Mouse (Mus musculus): ENCODE measurements around the gene Enpp3. TPM values are rescaled to one million over a fixed set of nuclear protein-coding genes. Genes with fewer than 3 reads are reported as not detected.

Gene Enpp3
- polyA plus RNA-seq, 1 experiment from 2014 or later = 3.4 TPM

- H3K36me3 ChIP-seq (ENCODE audit: control insufficient read depth, insufficient read depth, low read length) = no peaks in the 10 kb centered on the region
- H3K4me2 ChIP-seq (ENCODE audit: low read length) = no peak overlapping the region
- ATAC-seq = no peak
- no peak overlapping the region for H3K9ac ChIP-seq (ENCODE audit: low read depth, low read length)
- WGBS = 92% methylated on average over 3 of the region's 3 CpGs
- no peaks in the 10 kb centered on the region for H3K27me3 ChIP-seq (ENCODE audit: control insufficient read depth, insufficient read depth, low read depth, low read length)
- no peak overlapping the region for H3K27ac ChIP-seq (ENCODE audit: low read length)
- H3K4me3 ChIP-seq (ENCODE audit: low read depth, low read length) = no peak overlapping the region
- no peaks in the 10 kb centered on the region for H3K4me1 ChIP-seq (ENCODE audit: control insufficient read depth, insufficient read depth, low read length)
- no peaks in the 10 kb centered on the region for H3K9me3 ChIP-seq (replicated peaks; ENCODE audit: control insufficient read depth, low read length, poor library complexity, severe bottlenecking)
Observed at GRCm38 (mm10) chr10:24783946-24784345, 58.7 kb downstream of the Enpp3 start.

DNA sequence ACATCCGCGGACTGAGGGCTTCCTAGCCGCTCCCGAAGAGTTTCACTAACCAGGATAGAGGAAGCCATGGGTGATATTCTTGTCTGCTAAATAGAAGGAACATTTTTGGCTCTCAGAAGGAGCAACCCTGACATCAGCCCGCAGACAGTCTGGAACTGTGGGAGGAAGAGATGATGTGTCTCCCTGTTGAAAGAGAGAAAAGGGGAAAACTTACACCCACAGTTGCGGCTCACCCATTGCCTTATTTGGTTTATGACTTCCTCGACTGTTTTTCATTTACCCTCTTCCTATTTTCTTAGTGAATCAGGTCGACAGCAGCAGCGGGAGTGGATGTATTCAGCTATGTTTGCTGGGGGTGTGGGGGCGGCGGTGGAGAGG lies 64.0 kb downstream of the Enpp3 start:
- no peak overlapping the region for H3K27ac ChIP-seq (ENCODE audit: low read length)
- WGBS = 86% methylated on average over 11 of the region's 11 CpGs

DNA sequence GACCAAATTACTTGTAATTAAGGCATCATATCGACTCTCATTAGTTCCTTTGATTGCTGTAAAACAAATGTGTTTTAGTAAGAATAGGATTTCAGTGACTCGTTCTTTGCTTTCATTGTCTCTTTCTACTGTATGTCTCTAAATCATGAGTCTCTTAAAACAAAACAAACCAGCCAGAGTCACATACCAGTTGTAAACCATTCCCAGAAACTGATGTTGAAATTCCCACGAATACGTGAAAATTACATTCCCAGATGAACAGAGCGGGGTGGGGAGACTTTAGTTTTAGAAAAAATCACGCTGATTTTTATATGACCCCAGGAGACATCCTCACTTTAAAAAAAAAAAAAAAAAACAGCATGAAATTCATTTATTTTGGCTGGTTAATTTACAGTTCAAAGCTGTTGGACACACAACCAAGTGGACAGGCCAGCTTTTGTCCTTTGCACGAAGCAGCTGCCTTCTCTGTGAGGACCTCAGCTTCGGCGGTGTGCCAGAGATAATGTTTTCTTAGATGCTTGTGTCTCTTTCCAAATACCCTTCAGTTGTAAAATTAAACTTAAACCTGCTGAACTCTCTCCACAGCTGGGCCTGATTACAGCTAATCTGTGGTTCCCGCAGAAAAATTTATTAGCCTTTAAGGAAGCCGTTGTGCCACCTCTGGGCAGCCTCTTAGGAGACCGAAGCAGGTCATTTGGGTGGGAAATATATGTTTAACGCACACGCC lies 64.5 kb downstream of the Enpp3 start:
- Histone ChIP-seq H3K9me3 (replicated peaks; ENCODE audit: control insufficient read depth, low read length, poor library complexity, severe bottlenecking) (no peaks in the 10 kb centered on the region), H3K9ac (ENCODE audit: low read depth, low read length) (no peak overlapping the region), H3K4me2 (ENCODE audit: low read length) (no peak overlapping the region), H3K4me1 (ENCODE audit: control insufficient read depth, insufficient read depth, low read length) (no peaks in the 10 kb centered on the region), H3K36me3 (ENCODE audit: control insufficient read depth, insufficient read depth, low read length) (no peaks in the 10 kb centered on the region), H3K27ac (ENCODE audit: low read length) (no peak overlapping the region), H3K27me3 (ENCODE audit: control insufficient read depth, insufficient read depth, low read depth, low read length) (no peaks in the 10 kb centered on the region), H3K4me3 (ENCODE audit: low read depth, low read length) (no peak overlapping the region)
- ATAC-seq = no peak
- WGBS = 87% methylated on average over 14 of the region's 14 CpGs

More for the DNA sequence above, 64.0 kb downstream of the Enpp3 start:
- ATAC-seq = no peak
- Histone ChIP-seq H3K9me3 (replicated peaks; ENCODE audit: control insufficient read depth, low read length, poor library complexity, severe bottlenecking) (no peaks in the 10 kb centered on the region), H3K4me3 (ENCODE audit: low read depth, low read length) (no peak overlapping the region), H3K4me2 (ENCODE audit: low read length) (no peak overlapping the region), H3K9ac (ENCODE audit: low read depth, low read length) (no peak overlapping the region), H3K4me1 (ENCODE audit: control insufficient read depth, insufficient read depth, low read length) (no peaks in the 10 kb centered on the region), H3K36me3 (ENCODE audit: control insufficient read depth, insufficient read depth, low read length) (no peaks in the 10 kb centered on the region), H3K27me3 (ENCODE audit: control insufficient read depth, insufficient read depth, low read depth, low read length) (no peaks in the 10 kb centered on the region)

DNA sequence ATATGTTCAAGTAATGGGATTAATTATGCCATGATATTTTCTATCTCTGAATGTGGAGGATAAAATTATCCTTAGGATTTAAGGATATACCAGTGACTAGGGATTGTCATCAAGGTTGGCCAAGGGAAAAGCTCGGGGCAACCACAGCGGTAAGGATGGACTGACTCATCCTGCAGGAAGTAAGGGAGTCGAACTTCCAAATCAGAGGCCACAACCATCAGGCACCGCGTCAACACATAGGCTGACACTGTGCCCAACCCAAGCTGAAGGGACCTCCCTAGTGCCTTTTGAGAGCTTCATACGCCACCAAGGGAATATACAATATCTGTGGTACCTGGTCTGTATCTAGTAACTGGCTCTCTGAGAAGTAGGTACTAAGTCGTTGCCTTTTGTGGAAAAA lies 73.1 kb downstream of the Enpp3 start:
- ATAC-seq = no peak
- Histone ChIP-seq H3K27me3 (ENCODE audit: control insufficient read depth, insufficient read depth, low read depth, low read length) (no peaks in the 10 kb centered on the region), H3K9me3 (replicated peaks; ENCODE audit: control insufficient read depth, low read length, poor library complexity, severe bottlenecking) (no peaks in the 10 kb centered on the region), H3K27ac (ENCODE audit: low read length) (no peak overlapping the region), H3K4me2 (ENCODE audit: low read length) (no peak overlapping the region), H3K36me3 (ENCODE audit: control insufficient read depth, insufficient read depth, low read length) (no peaks in the 10 kb centered on the region), H3K4me3 (ENCODE audit: low read depth, low read length) (no peak overlapping the region), H3K4me1 (ENCODE audit: control insufficient read depth, insufficient read depth, low read length) (no peaks in the 10 kb centered on the region; the same call in 1 of the 2 replicates), H3K9ac (ENCODE audit: low read depth, low read length) (no peak overlapping the region)
- 92% methylated on average over 7 of the region's 7 CpGs for WGBS

DNA sequence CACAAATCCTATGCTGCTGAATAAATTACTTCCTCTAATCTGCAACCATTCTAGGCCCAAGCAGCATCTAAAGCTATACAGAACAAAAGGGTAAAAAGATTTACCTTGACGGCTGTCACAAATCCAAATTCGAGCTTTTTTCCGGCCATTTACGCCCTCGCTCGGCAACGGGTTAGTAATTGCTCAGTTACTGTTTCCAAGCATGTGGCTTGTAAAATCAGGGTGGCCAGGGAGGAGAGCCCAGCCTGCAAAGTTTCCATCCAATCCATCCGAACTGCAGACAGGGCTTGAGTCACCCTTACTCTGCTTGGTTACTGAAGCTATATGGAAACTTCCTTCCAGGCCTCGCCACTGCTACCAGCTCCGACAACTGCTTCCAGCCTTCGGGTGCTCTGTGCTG lies 74.9 kb downstream of the Enpp3 start:
- no peaks in the 10 kb centered on the region for H3K9me3 ChIP-seq (replicated peaks; ENCODE audit: control insufficient read depth, low read length, poor library complexity, severe bottlenecking)
- no peak overlapping the region for H3K27ac ChIP-seq (ENCODE audit: low read length)
- WGBS = 37% methylated on average over 11 of the region's 11 CpGs

GRCm38 (mm10) chr10:24766061-24766460 lies 76.6 kb downstream of the Enpp3 start:
- H3K9ac ChIP-seq (ENCODE audit: low read depth, low read length) = no peak overlapping the region
- H3K27ac ChIP-seq (ENCODE audit: low read length) = 0 out of 2 replicates have a peak overlapping the region, but pooled peaks have one; percentile 20
- WGBS = 65% methylated on average over 1 of the region's 1 CpGs
- H3K4me3 ChIP-seq (ENCODE audit: low read depth, low read length) = no peak overlapping the region
- no peak for ATAC-seq
- H3K9me3 ChIP-seq (replicated peaks; ENCODE audit: control insufficient read depth, low read length, poor library complexity, severe bottlenecking) = no peaks in the 10 kb centered on the region
- H3K4me2 ChIP-seq (ENCODE audit: low read length) = no peak overlapping the region
- H3K36me3 ChIP-seq (ENCODE audit: control insufficient read depth, insufficient read depth, low read length) = no peaks in the 10 kb centered on the region
- H3K27me3 ChIP-seq (ENCODE audit: control insufficient read depth, insufficient read depth, low read depth, low read length) = no peaks in the 10 kb centered on the region
- H3K4me1 ChIP-seq (ENCODE audit: control insufficient read depth, insufficient read depth, low read length) = no peaks in the 10 kb centered on the region; the same call in 1 of the 2 replicates

More for the DNA sequence above, 74.9 kb downstream of the Enpp3 start:
- H3K4me1 ChIP-seq (ENCODE audit: control insufficient read depth, insufficient read depth, low read length) = no peaks in the 10 kb centered on the region; the same call in 1 of the 2 replicates
- H3K36me3 ChIP-seq (ENCODE audit: control insufficient read depth, insufficient read depth, low read length) = no peaks in the 10 kb centered on the region
- no peaks in the 10 kb centered on the region for H3K27me3 ChIP-seq (ENCODE audit: control insufficient read depth, insufficient read depth, low read depth, low read length)
- no peak overlapping the region for H3K9ac ChIP-seq (ENCODE audit: low read depth, low read length)
- H3K4me3 ChIP-seq (ENCODE audit: low read depth, low read length) = no peak overlapping the region
- no peak; the same call in 1 of the 2 replicates for ATAC-seq
- H3K4me2 ChIP-seq (ENCODE audit: low read length) = no peak overlapping the region

GRCm38 (mm10) chr10:24765151-24765755 lies 77.4 kb downstream of the Enpp3 start:
- Histone ChIP-seq H3K27me3 (ENCODE audit: control insufficient read depth, insufficient read depth, low read depth, low read length) (no peaks in the 10 kb centered on the region), H3K4me3 (ENCODE audit: low read depth, low read length) (no peak overlapping the region), H3K4me2 (ENCODE audit: low read length) (no peak overlapping the region), H3K9ac (ENCODE audit: low read depth, low read length) (no peak overlapping the region), H3K27ac (ENCODE audit: low read length) (peak overlapping the region; percentile 19; the same call in 1 of the 2 replicates), H3K9me3 (replicated peaks; ENCODE audit: control insufficient read depth, low read length, poor library complexity, severe bottlenecking) (no peaks in the 10 kb centered on the region), H3K4me1 (ENCODE audit: control insufficient read depth, insufficient read depth, low read length) (no peaks in the 10 kb centered on the region; the same call in 1 of the 2 replicates), H3K36me3 (ENCODE audit: control insufficient read depth, insufficient read depth, low read length) (no peaks in the 10 kb centered on the region)
- peak; percentile 89 for ATAC-seq
- WGBS = 28% methylated on average over 6 of the region's 6 CpGs

DNA sequence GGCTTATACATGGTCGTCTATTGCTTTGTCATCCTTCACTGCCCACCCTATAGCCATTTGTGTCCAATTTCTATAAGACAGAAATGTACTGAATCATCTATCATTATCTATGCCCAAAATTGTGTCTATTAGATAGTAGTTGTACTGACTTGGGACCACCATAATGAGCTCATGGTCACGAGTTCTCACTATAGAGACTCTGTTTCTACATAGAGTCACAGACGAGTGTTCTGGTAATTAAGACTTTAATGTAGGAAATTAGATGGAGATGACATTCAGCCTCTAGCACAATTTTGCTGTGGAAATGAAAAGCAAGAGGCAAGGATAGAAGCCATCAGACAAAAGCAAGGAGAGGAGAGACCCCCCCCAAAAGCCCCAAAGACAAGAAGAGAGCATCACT lies 78.0 kb downstream of the Enpp3 start:
- peak overlapping the region; percentile 19 for H3K27ac ChIP-seq (ENCODE audit: low read length)
- no peaks in the 10 kb centered on the region for H3K27me3 ChIP-seq (ENCODE audit: control insufficient read depth, insufficient read depth, low read depth, low read length)
- ATAC-seq = peak; percentile 29; the same call in 1 of the 2 replicates
- H3K9me3 ChIP-seq (replicated peaks; ENCODE audit: control insufficient read depth, low read length, poor library complexity, severe bottlenecking) = no peaks in the 10 kb centered on the region
- no peak overlapping the region for H3K4me3 ChIP-seq (ENCODE audit: low read depth, low read length)
- H3K4me1 ChIP-seq (ENCODE audit: control insufficient read depth, insufficient read depth, low read length) = no peaks in the 10 kb centered on the region; the same call in 1 of the 2 replicates
- H3K9ac ChIP-seq (ENCODE audit: low read depth, low read length) = no peak overlapping the region
- 64% methylated on average over 3 of the region's 3 CpGs for WGBS
- H3K36me3 ChIP-seq (ENCODE audit: control insufficient read depth, insufficient read depth, low read length) = no peaks in the 10 kb centered on the region
- no peak overlapping the region for H3K4me2 ChIP-seq (ENCODE audit: low read length)

GRCm38 (mm10) chr10:24763257-24763656 lies 79.4 kb downstream of the Enpp3 start:
- Histone ChIP-seq H3K27me3 (ENCODE audit: control insufficient read depth, insufficient read depth, low read depth, low read length) (no peaks in the 10 kb centered on the region), H3K4me1 (ENCODE audit: control insufficient read depth, insufficient read depth, low read length) (no peaks in the 10 kb centered on the region; the same call in 1 of the 2 replicates), H3K36me3 (ENCODE audit: control insufficient read depth, insufficient read depth, low read length) (no peaks in the 10 kb centered on the region), H3K4me2 (ENCODE audit: low read length) (no peak overlapping the region), H3K9me3 (replicated peaks; ENCODE audit: control insufficient read depth, low read length, poor library complexity, severe bottlenecking) (no peaks in the 10 kb centered on the region), H3K4me3 (ENCODE audit: low read depth, low read length) (no peak overlapping the region), H3K27ac (ENCODE audit: low read length) (no peak overlapping the region), H3K9ac (ENCODE audit: low read depth, low read length) (no peak overlapping the region)
- ATAC-seq = no peak
- WGBS = 90% methylated on average over 3 of the region's 3 CpGs
